ENCODE assay signal across 15 mouse cellular contexts in genomic region chr15:102016096-102016495, GRCm38 (mm10). TPM values are rescaled to one million over a fixed set of nuclear protein-coding genes. Genes with fewer than 3 reads are reported as not detected.
DNase-seq lines count a peak whose midpoint lies in the region; ATAC-seq and TF ChIP-seq lines count a peak whose summit lies in the region.
"Had no signal": no experiment of that assay in that cellular context is flagged by ENCODE, and none has a peak within 500 bp of the region (broad histone marks: within the 10 kb centered on the region; RNA-seq: fewer than 3 reads in every experiment).

No protein-coding gene starts in this region.

- 0 out of 2 replicates have a peak, but pooled peaks have one; percentile 31 for ATAC-seq in heart, embryonic 12.5 days (ENCODE audit: insufficient number of reproducible peaks, low FRiP score)
- no peak for ATAC-seq in midbrain, embryonic 13.5 days
- no peak for ATAC-seq in neural tube, embryonic 15.5 days (ENCODE audit: low FRiP score)
- ATAC-seq: forebrain, postnatal 0 days had no signal

- intact Hi-C loops in heart, postnatal 14 days (cut with DNase I): no loop called here

- peak overlapping the region; percentile 43; the same call in 1 of the 2 replicates for H3K27ac ChIP-seq in heart, embryonic 12.5 days (ENCODE audit: poor library complexity, severe bottlenecking)
- 0 out of 2 replicates have a peak overlapping the region, but pooled peaks have one; percentile 7 for H3K27ac ChIP-seq in bone marrow, adult 2 months (ENCODE audit: control insufficient read depth, insufficient read depth, low read depth, low read length, poor library complexity)
- H3K27ac ChIP-seq in small intestine, adult 2 months (ENCODE audit: insufficient read depth, low read depth, low read length): peak overlapping the region; percentile 100
- H3K27ac ChIP-seq in midbrain, embryonic 13.5 days: no peak overlapping the region
- H3K27ac ChIP-seq in neural tube, embryonic 15.5 days (replicated peaks): no peak overlapping the region
- H3K27ac ChIP-seq: embryonic facial prominence, embryonic 13.5 days; layer of hippocampus, adult 2 months; limb, embryonic 10.5 days had no signal

- no peaks in the 10 kb centered on the region for H3K9me3 ChIP-seq in heart, embryonic 12.5 days (replicated peaks)
- no peaks in the 10 kb centered on the region for H3K9me3 ChIP-seq in midbrain, embryonic 13.5 days
- no peaks in the 10 kb centered on the region for H3K9me3 ChIP-seq in neural tube, embryonic 15.5 days (replicated peaks)
- H3K9me3 ChIP-seq: embryonic facial prominence, embryonic 13.5 days; limb, embryonic 10.5 days had no signal

- 6% methylated on average over 3 of the region's 3 CpGs for WGBS in heart, embryonic 12.5 days
- 33% methylated on average over 3 of the region's 3 CpGs for WGBS in lung, adult 2 months
- WGBS in bone marrow, adult 2 months: 63% methylated on average over 3 of the region's 3 CpGs
- 23% methylated on average over 3 of the region's 3 CpGs for WGBS in small intestine, adult 2 months
- 52% methylated on average over 3 of the region's 3 CpGs for WGBS in midbrain, embryonic 13.5 days
- 25% methylated on average over 3 of the region's 3 CpGs for WGBS in neural tube, embryonic 15.5 days

- no peak overlapping the region for H3K4me3 ChIP-seq in heart, embryonic 12.5 days
- H3K4me3 ChIP-seq in lung, adult 2 months (replicated peaks; ENCODE audit: extremely low read depth, low read depth, low read length): no peak overlapping the region
- H3K4me3 ChIP-seq in bone marrow, adult 2 months (replicated peaks; ENCODE audit: control insufficient read depth, low read depth, low read length): no peak overlapping the region
- peak overlapping the region; percentile 35 for H3K4me3 ChIP-seq in small intestine, adult 2 months (ENCODE audit: low read depth, low read length)
- no peak overlapping the region for H3K4me3 ChIP-seq in midbrain, embryonic 13.5 days (replicated peaks)
- no peak overlapping the region for H3K4me3 ChIP-seq in neural tube, embryonic 15.5 days (replicated peaks)
- H3K4me3 ChIP-seq: embryonic facial prominence, embryonic 13.5 days; layer of hippocampus, adult 2 months; limb, embryonic 10.5 days; megakaryocyte, embryonic 14.5 days had no signal

- H3K4me2 ChIP-seq in heart, embryonic 12.5 days: no peak overlapping the region
- H3K4me2 ChIP-seq in midbrain, embryonic 13.5 days (replicated peaks): no peak overlapping the region
- H3K4me2 ChIP-seq in neural tube, embryonic 15.5 days: no peak overlapping the region
- H3K4me2 ChIP-seq: embryonic facial prominence, embryonic 13.5 days had no signal

- peaks cover 47% of the 10 kb centered on the region for H3K4me1 ChIP-seq in heart, embryonic 12.5 days (replicated peaks)
- no peaks in the 10 kb centered on the region; the same call in 1 of the 2 replicates for H3K4me1 ChIP-seq in lung, adult 2 months (ENCODE audit: control insufficient read depth, insufficient read depth, low read length)
- H3K4me1 ChIP-seq in bone marrow, adult 2 months (ENCODE audit: control insufficient read depth, insufficient read depth, low read length): peaks cover 2% of the 10 kb centered on the region; the same call in 1 of the 2 replicates
- H3K4me1 ChIP-seq in small intestine, adult 2 months (ENCODE audit: control insufficient read depth, insufficient read depth, insufficient read length, low read length): peaks cover 28% of the 10 kb centered on the region
- 0 out of 2 replicates have a peak, but pooled peaks cover 15% of the 10 kb centered on the region for H3K4me1 ChIP-seq in midbrain, embryonic 13.5 days (replicated peaks)
- H3K4me1 ChIP-seq in neural tube, embryonic 15.5 days: peaks cover 11% of the 10 kb centered on the region

- no peak for TF ChIP-seq CTCF in lung, adult 2 months (IDR thresholded peaks at IDR 0.05; ENCODE audit: insufficient read depth, low read length)
- TF ChIP-seq CTCF in bone marrow, adult 2 months (IDR thresholded peaks at IDR 0.05; ENCODE audit: control insufficient read depth, insufficient read depth, low read length): no peak
- no peak for TF ChIP-seq CTCF in small intestine, adult 2 months (IDR thresholded peaks at IDR 0.05; ENCODE audit: extremely low read depth, insufficient read length, insufficient replicate concordance, low read depth, low read length)

- TF ChIP-seq POLR2A in lung, adult 2 months (IDR thresholded peaks at IDR 0.05; ENCODE audit: borderline replicate concordance, extremely low read depth, low read depth, low read length): no peak
- no peak for TF ChIP-seq POLR2A in bone marrow, adult 2 months (IDR thresholded peaks at IDR 0.05; ENCODE audit: borderline replicate concordance, control insufficient read depth, low read depth, low read length)
- TF ChIP-seq POLR2A in small intestine, adult 2 months (IDR thresholded peaks at IDR 0.05; ENCODE audit: low read depth, low read length): peak; percentile 70

- no peaks in the 10 kb centered on the region for H3K27me3 ChIP-seq in heart, embryonic 12.5 days (replicated peaks)
- H3K27me3 ChIP-seq in small intestine, adult 2 months (ENCODE audit: control insufficient read depth, insufficient read depth, low read length): no peaks in the 10 kb centered on the region
- 0 out of 2 replicates have a peak, but pooled peaks cover 6% of the 10 kb centered on the region for H3K27me3 ChIP-seq in midbrain, embryonic 13.5 days
- H3K27me3 ChIP-seq in neural tube, embryonic 15.5 days (replicated peaks): 0 out of 2 replicates have a peak, but pooled peaks cover 2% of the 10 kb centered on the region

- no peaks in the 10 kb centered on the region for H3K36me3 ChIP-seq in heart, embryonic 12.5 days
- H3K36me3 ChIP-seq in small intestine, adult 2 months (ENCODE audit: control insufficient read depth, insufficient read depth, low read length): no peaks in the 10 kb centered on the region
- H3K36me3 ChIP-seq in midbrain, embryonic 13.5 days: no peaks in the 10 kb centered on the region
- H3K36me3 ChIP-seq in neural tube, embryonic 15.5 days: no peaks in the 10 kb centered on the region
- H3K36me3 ChIP-seq: embryonic facial prominence, embryonic 13.5 days; limb, embryonic 10.5 days had no signal

- H3K9ac ChIP-seq in heart, embryonic 12.5 days: no peak overlapping the region
- no peak overlapping the region; the same call in 1 of the 2 replicates for H3K9ac ChIP-seq in midbrain, embryonic 13.5 days (replicated peaks)
- no peak overlapping the region for H3K9ac ChIP-seq in neural tube, embryonic 15.5 days (replicated peaks)
- H3K9ac ChIP-seq: embryonic facial prominence, embryonic 13.5 days; forebrain, postnatal 0 days had no signal

- no peak for DNase-seq in heart, postnatal 14 days
- DNase-seq in lung, adult 2 months: peak; percentile 34
- DNase-seq in lung, postnatal 25 days (ENCODE audit: low spot score): no peak
- DNase-seq: cerebellum, adult 2 months; forebrain, postnatal 0 days; retina, postnatal 1 day had no signal

RNA-seq across cellular contexts. Expression of gene Krt8, which starts 11.8 kb away (rescaled TPM):
- polyA plus RNA-seq in heart, embryonic 12.5 days (2016; fragmentation: Nextera tagmentation; extraction: Ambion mirVana): 20.1 and 27.2 TPM in 2 replicates
- 1 to 10 TPM; 4.2 to 7.0 TPM for total RNA-seq in heart, postnatal 14 days (2021)
- polyA plus RNA-seq in lung, adult 2 months (2012; rRNA removed): 128 and 147 TPM in 2 replicates
- polyA plus RNA-seq in bone marrow, adult 2 months (2011; ENCODE audit: insufficient read depth, insufficient read length, low replicate concordance, missing spikeins): 1.0 TPM in 1 of 2 replicates, not detected in the other
- polyA plus RNA-seq in small intestine, adult 2 months (2012; rRNA removed): 1,332 and 3,924 TPM in 2 replicates
- 1.1 and 1.6 TPM in 2 replicates for polyA plus RNA-seq in midbrain, embryonic 13.5 days (2015; fragmentation: Nextera tagmentation; extraction: Ambion mirVana)
- 2.2 and 297 TPM in 2 replicates for polyA plus RNA-seq in neural tube, embryonic 15.5 days (2015; fragmentation: Nextera tagmentation; extraction: Ambion mirVana)

RNA-seq across cellular contexts. Expression of gene Krt18, which starts 11.9 kb away (rescaled TPM):
- 30.8 and 38.0 TPM in 2 replicates for polyA plus RNA-seq in heart, embryonic 12.5 days (2016; fragmentation: Nextera tagmentation; extraction: Ambion mirVana)
- total RNA-seq in heart, postnatal 14 days (2021): 10 to 100 TPM in 1 of 2 experiments, 1 to 10 TPM in 1; 4.9 to 10.4 TPM
- 62.6 and 63.8 TPM in 2 replicates for polyA plus RNA-seq in lung, adult 2 months (2012; rRNA removed)
- 2.0 and 5.6 TPM in 2 replicates for polyA plus RNA-seq in bone marrow, adult 2 months (2011; ENCODE audit: insufficient read depth, insufficient read length, low replicate concordance, missing spikeins)
- 141 and 200 TPM in 2 replicates for polyA plus RNA-seq in small intestine, adult 2 months (2012; rRNA removed)
- 1.2 and 2.5 TPM in 2 replicates for polyA plus RNA-seq in midbrain, embryonic 13.5 days (2015; fragmentation: Nextera tagmentation; extraction: Ambion mirVana)
- polyA plus RNA-seq in neural tube, embryonic 15.5 days (2015; fragmentation: Nextera tagmentation; extraction: Ambion mirVana): 1.9 and 300 TPM in 2 replicates

RNA-seq across cellular contexts. Expression of gene Eif4b, which starts 57.5 kb away (rescaled TPM):
- 79.9 and 80.2 TPM in 2 replicates for polyA plus RNA-seq in heart, embryonic 12.5 days (2016; fragmentation: Nextera tagmentation; extraction: Ambion mirVana)
- 100 to 1,000 TPM; 130 to 147 TPM for total RNA-seq in heart, postnatal 14 days (2021)
- polyA plus RNA-seq in lung, adult 2 months (2012; rRNA removed): 47.3 and 87.1 TPM in 2 replicates
- 83.0 and 122 TPM in 2 replicates for polyA plus RNA-seq in bone marrow, adult 2 months (2011; ENCODE audit: insufficient read depth, insufficient read length, low replicate concordance, missing spikeins)
- polyA plus RNA-seq in small intestine, adult 2 months (2012; rRNA removed): 22.7 and 54.7 TPM in 2 replicates
- polyA plus RNA-seq in midbrain, embryonic 13.5 days (2015; fragmentation: Nextera tagmentation; extraction: Ambion mirVana): 89.9 and 91.2 TPM in 2 replicates
- 72.6 and 87.1 TPM in 2 replicates for polyA plus RNA-seq in neural tube, embryonic 15.5 days (2015; fragmentation: Nextera tagmentation; extraction: Ambion mirVana)

Comparison
In these comparisons a context has a peak if more than half of its experiments do, and no peak if none do; other contexts are left out.
1. H3K27ac ChIP-seq: peak in heart, embryonic 12.5 days (single experiment), bone marrow, adult 2 months (single experiment) and small intestine, adult 2 months (single experiment); none in midbrain, embryonic 13.5 days (single experiment) and neural tube, embryonic 15.5 days (single experiment).